Mouse (Mus musculus): ENCODE data around the gene Ppp1r9a. TPM values are rescaled to one million over a fixed set of nuclear protein-coding genes. Genes with fewer than 3 reads are reported as not detected.

The Ppp1r9a gene
- polyA plus RNA-seq, 1 experiment from 2014 or later: 23.0 TPM

DNA sequence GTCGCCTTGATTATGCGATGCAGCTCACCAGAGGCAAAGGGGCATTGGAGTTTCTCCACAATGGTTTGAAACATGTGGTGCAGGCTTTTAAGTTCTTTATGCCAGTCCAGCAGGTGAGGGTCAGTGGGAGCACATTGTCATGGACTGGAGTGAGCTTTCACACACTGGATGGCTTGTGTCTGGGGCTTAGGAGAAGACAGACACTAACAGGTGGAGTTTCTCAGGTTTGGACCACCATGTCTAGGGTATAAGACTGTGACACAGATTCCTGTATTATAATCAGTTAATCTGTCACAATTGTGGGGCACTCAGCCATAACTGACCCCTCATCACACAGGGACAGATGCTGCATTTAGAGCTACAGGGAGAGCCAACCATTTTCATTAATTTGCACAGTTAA lies 124.5 kb downstream of the Ppp1r9a start:
- no peak overlapping the region for H3K27ac ChIP-seq
- no peak overlapping the region for H3K9ac ChIP-seq
- no peak overlapping the region for H3K4me2 ChIP-seq (replicated peaks)
- H3K27me3 ChIP-seq: no peaks in the 10 kb centered on the region
- ATAC-seq (ENCODE audit: insufficient number of reproducible peaks, insufficient read depth, low FRiP score, low TSS enrichment): no peak
- peaks cover 11% of the 10 kb centered on the region for H3K4me1 ChIP-seq
- WGBS: 85% methylated on average over 2 of the region's 2 CpGs
- no peaks in the 10 kb centered on the region for H3K9me3 ChIP-seq
- H3K4me3 ChIP-seq: no peak overlapping the region
- H3K36me3 ChIP-seq: no peaks in the 10 kb centered on the region

DNA sequence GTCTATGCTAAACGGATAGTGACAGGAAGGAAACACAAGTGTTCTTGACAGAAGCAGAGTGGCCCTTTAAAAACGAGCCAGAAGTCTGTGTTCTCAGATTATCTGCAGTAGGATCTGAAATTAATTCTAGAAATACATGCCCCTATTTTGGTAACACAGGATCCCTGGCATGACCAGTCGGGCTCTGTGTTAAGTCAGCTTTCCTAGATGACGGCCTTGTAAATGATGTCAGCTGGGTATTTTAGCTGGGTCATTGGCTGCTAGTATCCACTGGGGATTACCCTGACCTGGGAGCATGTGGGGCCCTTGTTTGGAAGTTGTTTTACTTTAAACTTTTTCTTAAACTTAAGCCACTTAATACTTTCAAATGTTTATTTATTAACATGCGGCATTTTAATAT lies 125.1 kb downstream of the Ppp1r9a start:
- no peak overlapping the region for H3K9ac ChIP-seq
- no peak overlapping the region for H3K4me2 ChIP-seq (replicated peaks)
- H3K9me3 ChIP-seq: no peaks in the 10 kb centered on the region
- H3K4me3 ChIP-seq: no peak overlapping the region
- no peak for ATAC-seq (ENCODE audit: insufficient number of reproducible peaks, insufficient read depth, low FRiP score, low TSS enrichment)
- WGBS: 34% methylated on average over 5 of the region's 5 CpGs
- no peak overlapping the region for H3K27ac ChIP-seq
- H3K4me1 ChIP-seq: peaks cover 11% of the 10 kb centered on the region
- no peaks in the 10 kb centered on the region for H3K27me3 ChIP-seq
- no peaks in the 10 kb centered on the region for H3K36me3 ChIP-seq

DNA sequence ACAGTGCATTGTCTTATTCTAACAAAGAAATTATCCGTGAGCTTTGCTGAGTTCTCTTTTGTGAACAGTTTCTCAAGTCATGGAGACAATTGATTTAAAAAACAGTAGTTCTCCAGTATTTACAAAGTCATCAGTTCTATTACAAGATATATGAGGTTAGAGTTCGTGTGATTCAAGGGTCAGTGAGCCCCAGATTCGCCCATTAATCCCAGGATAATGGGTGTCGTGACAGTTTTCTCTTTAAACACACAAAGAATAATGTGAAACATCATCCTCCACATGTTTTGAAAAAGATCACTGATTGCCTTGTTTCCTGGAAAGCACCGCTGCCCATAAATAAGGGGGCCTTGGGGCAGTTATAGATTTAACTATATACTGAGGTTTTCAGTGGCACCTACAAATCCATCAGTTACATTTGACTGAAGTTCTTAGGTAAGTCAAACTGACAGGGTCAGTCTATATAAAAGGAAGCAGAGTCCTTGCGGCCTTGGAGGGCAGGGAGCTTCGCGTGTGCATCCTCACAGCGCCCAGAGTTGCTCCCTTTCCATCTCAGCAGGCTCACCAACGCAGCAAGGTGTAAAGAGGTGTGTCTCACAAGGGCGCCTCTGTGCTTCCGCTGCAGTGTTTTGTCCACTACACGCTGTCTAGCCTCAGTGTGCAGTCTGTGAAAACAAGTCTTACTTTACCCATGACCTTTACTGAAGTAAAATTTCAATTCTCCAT lies 126.6 kb downstream of the Ppp1r9a start:
- 69% methylated on average over 13 of the region's 13 CpGs for WGBS
- H3K27me3 ChIP-seq: no peaks in the 10 kb centered on the region
- no peak overlapping the region for H3K9ac ChIP-seq
- no peak overlapping the region for H3K4me2 ChIP-seq (replicated peaks)
- peaks cover 11% of the 10 kb centered on the region for H3K4me1 ChIP-seq
- no peak overlapping the region for H3K27ac ChIP-seq
- no peaks in the 10 kb centered on the region for H3K36me3 ChIP-seq
- no peak for ATAC-seq (ENCODE audit: insufficient number of reproducible peaks, insufficient read depth, low FRiP score, low TSS enrichment)
- no peak overlapping the region for H3K4me3 ChIP-seq
- no peaks in the 10 kb centered on the region for H3K9me3 ChIP-seq

GRCm38 (mm10) chr6:5029956-5030355 lies 127.2 kb downstream of the Ppp1r9a start:
- ATAC-seq (ENCODE audit: insufficient number of reproducible peaks, insufficient read depth, low FRiP score, low TSS enrichment): no peak
- no peak overlapping the region for H3K4me2 ChIP-seq (replicated peaks)
- H3K27ac ChIP-seq: no peak overlapping the region
- H3K9ac ChIP-seq: no peak overlapping the region
- no peaks in the 10 kb centered on the region for H3K27me3 ChIP-seq
- no peak overlapping the region for H3K4me3 ChIP-seq
- WGBS: 94% methylated on average over 5 of the region's 5 CpGs
- peaks cover 11% of the 10 kb centered on the region for H3K4me1 ChIP-seq
- H3K36me3 ChIP-seq: no peaks in the 10 kb centered on the region
- H3K9me3 ChIP-seq: no peaks in the 10 kb centered on the region

DNA sequence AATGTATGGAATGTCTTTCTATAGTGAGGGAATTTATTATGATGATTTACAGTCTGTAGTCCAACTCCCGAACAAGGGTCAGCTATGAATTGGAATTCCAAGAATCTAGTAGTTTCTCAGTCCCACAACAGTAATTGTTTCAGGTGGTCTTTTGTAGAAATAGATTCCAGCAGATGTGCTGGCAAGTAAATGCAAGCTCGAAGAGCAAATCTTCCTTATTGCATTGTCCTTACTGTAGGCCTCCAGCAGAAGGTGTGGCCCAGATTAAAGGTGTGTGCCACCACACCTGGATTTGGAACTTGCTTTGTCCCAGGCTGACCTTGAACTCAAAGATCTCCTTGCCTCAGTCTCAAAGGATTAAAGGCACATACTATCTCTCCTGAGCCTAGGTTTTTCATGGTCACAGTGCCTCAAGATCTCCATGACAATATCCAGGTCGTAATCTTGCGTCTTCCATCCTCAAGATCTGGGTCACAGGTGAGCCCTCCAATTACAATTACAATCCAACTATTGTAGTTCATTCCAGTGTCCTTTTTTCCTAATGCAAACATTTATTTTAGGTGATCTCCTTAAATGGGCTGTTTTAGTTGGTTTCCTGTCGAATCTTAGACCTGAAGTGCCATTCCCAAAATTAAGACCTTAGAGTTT lies 130.4 kb downstream of the Ppp1r9a start:
- WGBS: 87% methylated on average over 5 of the region's 5 CpGs
- no peaks in the 10 kb centered on the region for H3K27me3 ChIP-seq
- H3K4me3 ChIP-seq: no peak overlapping the region
- H3K36me3 ChIP-seq: no peaks in the 10 kb centered on the region
- no peak overlapping the region for H3K27ac ChIP-seq
- no peak overlapping the region for H3K9ac ChIP-seq
- no peak overlapping the region for H3K4me2 ChIP-seq (replicated peaks)
- H3K4me1 ChIP-seq: peaks cover 11% of the 10 kb centered on the region
- no peak for ATAC-seq (ENCODE audit: insufficient number of reproducible peaks, insufficient read depth, low FRiP score, low TSS enrichment)
- H3K9me3 ChIP-seq: no peaks in the 10 kb centered on the region

- H3K9me3 ChIP-seq: no peaks in the 10 kb centered on the region
- no peaks in the 10 kb centered on the region for H3K36me3 ChIP-seq
- no peak overlapping the region for H3K4me2 ChIP-seq (replicated peaks)
- H3K4me3 ChIP-seq: no peak overlapping the region
- 85% methylated on average over 4 of the region's 4 CpGs for WGBS
- ATAC-seq (ENCODE audit: insufficient number of reproducible peaks, insufficient read depth, low FRiP score, low TSS enrichment): no peak
- no peaks in the 10 kb centered on the region for H3K4me1 ChIP-seq
- no peak overlapping the region for H3K9ac ChIP-seq
- no peak overlapping the region for H3K27ac ChIP-seq
- H3K27me3 ChIP-seq: no peaks in the 10 kb centered on the region
These were observed 134.5 kb downstream of the Ppp1r9a start for GRCm38 (mm10) chr6:5037225-5037624.

- no peak overlapping the region for H3K4me3 ChIP-seq
- H3K4me2 ChIP-seq (replicated peaks): no peak overlapping the region
- 87% methylated on average over 2 of the region's 2 CpGs for whole genome bisulfite sequencing
- H3K9me3 ChIP-seq: no peaks in the 10 kb centered on the region
- H3K4me1 ChIP-seq: no peaks in the 10 kb centered on the region
- H3K27ac ChIP-seq: no peak overlapping the region
- H3K9ac ChIP-seq: no peak overlapping the region
- H3K27me3 ChIP-seq: no peaks in the 10 kb centered on the region
- ATAC-seq (ENCODE audit: insufficient number of reproducible peaks, insufficient read depth, low FRiP score, low TSS enrichment): no peak
- no peaks in the 10 kb centered on the region for H3K36me3 ChIP-seq
These were observed 135.5 kb downstream of the Ppp1r9a start for GRCm38 (mm10) chr6:5038140-5038749.

- no peaks in the 10 kb centered on the region for H3K4me1 ChIP-seq
- H3K4me3 ChIP-seq: no peak overlapping the region
- H3K9ac ChIP-seq: no peak overlapping the region
These were observed 136.6 kb downstream of the Ppp1r9a start for GRCm38 (mm10) chr6:5039316-5039715.

DNA sequence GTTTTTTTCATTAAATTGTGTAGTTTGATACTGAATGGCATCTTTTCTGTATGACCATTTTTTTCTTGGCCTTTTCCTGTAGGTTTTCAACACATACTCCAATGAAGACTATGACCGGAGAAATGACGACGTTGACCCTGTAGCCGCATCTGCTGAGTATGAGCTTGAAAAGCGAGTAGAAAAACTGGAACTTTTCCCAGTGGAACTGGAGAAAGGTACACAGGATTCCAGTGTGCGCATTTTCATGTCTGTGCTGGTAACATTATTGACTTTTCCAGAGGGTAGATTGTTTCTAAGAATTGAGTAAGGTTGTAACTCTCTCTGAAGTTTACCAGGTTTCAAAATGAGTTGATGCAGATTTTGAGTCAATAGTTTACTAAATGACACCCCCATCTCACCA lies 143.1 kb downstream of the Ppp1r9a start:
- no peaks in the 10 kb centered on the region for H3K36me3 ChIP-seq
- 94% methylated on average over 6 of the region's 6 CpGs for WGBS
- H3K9ac ChIP-seq: no peak overlapping the region
- no peaks in the 10 kb centered on the region for H3K4me1 ChIP-seq
- no peak for ATAC-seq (ENCODE audit: insufficient number of reproducible peaks, insufficient read depth, low FRiP score, low TSS enrichment)
- no peak overlapping the region for H3K27ac ChIP-seq
- no peak overlapping the region for H3K4me3 ChIP-seq
- no peaks in the 10 kb centered on the region for H3K27me3 ChIP-seq
- no peaks in the 10 kb centered on the region for H3K9me3 ChIP-seq
- no peak overlapping the region for H3K4me2 ChIP-seq (replicated peaks)

More at GRCm38 (mm10) chr6:5039316-5039715, 136.6 kb downstream of the Ppp1r9a start:
- Histone ChIP-seq H3K9me3 (no peaks in the 10 kb centered on the region), H3K4me2 (replicated peaks) (no peak overlapping the region), H3K27ac (no peak overlapping the region), H3K27me3 (no peaks in the 10 kb centered on the region), H3K36me3 (no peaks in the 10 kb centered on the region)
- WGBS: 80% methylated on average over 2 of the region's 2 CpGs
- ATAC-seq (ENCODE audit: insufficient number of reproducible peaks, insufficient read depth, low FRiP score, low TSS enrichment): no peak

- no peaks in the 10 kb centered on the region for H3K4me1 ChIP-seq
- no peaks in the 10 kb centered on the region for H3K36me3 ChIP-seq
- H3K9ac ChIP-seq: no peak overlapping the region
- WGBS: 81% methylated on average over 3 of the region's 3 CpGs
- ATAC-seq (ENCODE audit: insufficient number of reproducible peaks, insufficient read depth, low FRiP score, low TSS enrichment): no peak
- no peak overlapping the region for H3K4me3 ChIP-seq
- H3K27ac ChIP-seq: no peak overlapping the region
- no peak overlapping the region for H3K4me2 ChIP-seq (replicated peaks)
- H3K27me3 ChIP-seq: no peaks in the 10 kb centered on the region
- H3K9me3 ChIP-seq: no peaks in the 10 kb centered on the region
These were observed 145.3 kb downstream of the Ppp1r9a start for GRCm38 (mm10) chr6:5048025-5048424.

DNA sequence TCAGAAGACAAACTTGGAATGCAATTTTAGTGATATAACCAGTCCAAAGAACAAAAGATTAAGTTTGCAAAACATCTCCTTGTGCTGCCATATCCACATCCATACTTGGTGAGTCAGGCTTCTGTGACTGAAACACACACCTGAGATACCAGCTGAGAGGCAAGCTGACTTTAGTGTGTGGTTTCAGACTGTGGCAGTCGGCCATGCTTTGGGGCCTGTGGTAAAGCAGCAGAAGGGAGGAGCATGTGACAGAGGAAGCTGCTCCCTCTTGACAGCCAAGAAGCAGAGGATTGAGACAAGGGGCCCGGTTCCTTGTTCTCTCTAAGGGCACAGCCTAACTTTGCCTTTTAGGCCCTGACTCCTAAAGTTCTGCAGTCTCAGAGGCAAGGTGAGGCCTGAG lies 149.6 kb downstream of the Ppp1r9a start:
- WGBS: 67% methylated on average over 2 of the region's 2 CpGs
- Histone ChIP-seq H3K4me3 (no peak overlapping the region), H3K27ac (no peak overlapping the region), H3K4me1 (no peaks in the 10 kb centered on the region), H3K27me3 (no peaks in the 10 kb centered on the region), H3K9ac (no peak overlapping the region), H3K36me3 (no peaks in the 10 kb centered on the region), H3K4me2 (replicated peaks) (no peak overlapping the region), H3K9me3 (no peaks in the 10 kb centered on the region)
- ATAC-seq (ENCODE audit: insufficient number of reproducible peaks, insufficient read depth, low FRiP score, low TSS enrichment): no peak

DNA sequence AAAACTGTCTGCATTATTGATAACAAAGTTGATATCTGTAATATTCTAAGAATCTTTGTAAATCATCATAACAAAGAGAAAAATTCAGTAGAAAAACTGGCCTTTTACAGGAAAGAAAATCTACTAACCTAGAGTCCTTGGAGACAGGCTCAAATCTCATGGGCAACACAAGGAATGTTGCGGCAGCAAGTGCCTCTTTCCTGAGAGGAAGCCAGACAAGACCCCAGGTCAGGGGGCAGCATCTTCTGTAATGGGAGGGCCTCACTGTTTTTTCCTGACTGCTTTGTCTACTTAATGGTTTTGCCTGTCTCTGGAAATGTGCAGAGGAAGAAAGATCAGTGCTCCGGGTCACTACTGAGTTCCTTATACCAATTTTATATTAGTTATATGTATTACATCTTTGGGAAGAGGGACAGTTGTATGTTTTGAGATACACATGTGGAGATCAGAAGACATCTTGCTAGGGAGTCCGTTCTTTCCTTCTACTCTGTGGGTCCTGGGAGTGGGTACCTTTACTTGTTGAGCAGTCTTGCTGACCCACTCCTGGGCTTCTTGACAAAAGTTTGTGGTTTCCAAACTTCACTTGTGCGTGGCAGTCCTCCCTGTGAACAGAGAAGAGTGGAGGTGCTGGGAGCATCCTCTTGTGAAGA lies 151.9 kb downstream of the Ppp1r9a start:
- Histone ChIP-seq H3K4me1 (no peaks in the 10 kb centered on the region), H3K9ac (no peak overlapping the region), H3K27ac (no peak overlapping the region), H3K27me3 (no peaks in the 10 kb centered on the region), H3K9me3 (no peaks in the 10 kb centered on the region), H3K4me3 (no peak overlapping the region), H3K36me3 (no peaks in the 10 kb centered on the region), H3K4me2 (replicated peaks) (no peak overlapping the region)
- 59% methylated on average over 4 of the region's 4 CpGs for WGBS
- no peak for ATAC-seq (ENCODE audit: insufficient number of reproducible peaks, insufficient read depth, low FRiP score, low TSS enrichment)
